Mouse (Mus musculus) liver, embryonic 11.5 days (tissue): ENCODE results near the gene Ap1ar. TPM values are rescaled to one million over a fixed set of nuclear protein-coding genes. Genes with fewer than 3 reads are reported as not detected.
A peak's percentile ranks its signal among the peaks of the same experiment; 100 is the strongest.

Experiments
- ATAC-seq: fragments of 200-750 bp; cut with Nextera tagmentation; replicated peaks from 2 replicates; pipeline ENCODE4 v1.8.0; 2017; ENCODE audit warnings: moderate number of reproducible peaks, mild to moderate bottlenecking, moderate TSS enrichment, moderate library complexity; ENCODE audit not compliant: low FRiP score
- DNase-seq: peaks from one replicate; pipeline ENCODE4 v3.0.0-alpha.2; 2017; ENCODE audit warnings: low spot score
- H3K27ac ChIP-seq: fragments of 300-500 bp; sonication (generic); 2 replicates; pipeline ENCODE4 v1.5.1; 2014; ENCODE audit warnings: mild to moderate bottlenecking, low read depth, low read length, control low read depth
- H3K27me3 ChIP-seq: fragments of 300-500 bp; sonication (generic); replicated peaks from 2 replicates; pipeline ENCODE4 v1.6.1; 2014; ENCODE audit warnings: low read length, mixed read lengths; ENCODE audit not compliant: control insufficient read depth, insufficient read depth
- H3K36me3 ChIP-seq: fragments of 300-500 bp; sonication (generic); 2 replicates; pipeline ENCODE4 v1.6.1; 2014; ENCODE audit warnings: mild to moderate bottlenecking, low read length, moderate library complexity, mixed read lengths; ENCODE audit not compliant: control insufficient read depth, insufficient read depth
- H3K4me1 ChIP-seq: fragments of 300-500 bp; sonication (generic); replicated peaks from 2 replicates; pipeline ENCODE4 v1.6.1; 2014; ENCODE audit warnings: low read length, mixed read lengths; ENCODE audit not compliant: control insufficient read depth, insufficient read depth
- H3K4me2 ChIP-seq: fragments of 300-500 bp; sonication (generic); 2 replicates; pipeline ENCODE4 v1.6.1; 2014; ENCODE audit warnings: mild to moderate bottlenecking, control low read depth, moderate library complexity
- H3K4me3 ChIP-seq: fragments of 300-500 bp; sonication (generic); 2 replicates; pipeline ENCODE4 v1.5.1; 2014; ENCODE audit warnings: low read depth, low read length, control low read depth
- H3K9ac ChIP-seq: fragments of 300-500 bp; sonication (generic); 2 replicates; pipeline ENCODE4 v1.6.1; 2014; ENCODE audit warnings: low read depth, low read length, control low read depth
- H3K9me3 ChIP-seq: fragments of 300-500 bp; sonication (generic); 2 replicates; pipeline ENCODE4 v1.6.1; 2016; ENCODE audit warnings: low read length, inconsistent platforms, mixed read lengths; ENCODE audit not compliant: control insufficient read depth
- WGBS: fragments of 180-500 bp; shearing (Covaris S2); extraction: QIAGEN DNeasy Blood & Tissue Kit; methylation state at CpG from one replicate; pipeline ENCODE4 v1.1.7; 2014; 5-methylcytosine and 5-hydroxymethylcytosine counted together
- polyA plus RNA-seq: library from polyadenylated mRNA; unstranded; fragments of >200 nt; fragmentation: Nextera tagmentation; extraction: Ambion mirVana; gene quantifications from 2 replicates; pipeline ENCODE4 v1.2.1, GENCODE M21; 2014

Ap1ar gene
- polyA plus RNA-seq = 55.7 and 55.8 TPM in 2 replicates

- ATAC-seq (peak; percentile 96), DNase-seq (peak; percentile 99)
- H3K4me1 ChIP-seq = peaks cover 14% of the 10 kb centered on the region; the same call in 1 of the 2 replicates
- no peaks in the 10 kb centered on the region for H3K36me3 ChIP-seq
- H3K4me2 ChIP-seq = peak within 1 kb of the TSS; percentile 95
- WGBS = under 1% methylated on average over 67 of the region's 89 CpGs
- peak within 1 kb of the TSS; percentile 97 for H3K4me3 ChIP-seq
- H3K27ac ChIP-seq = peak within 1 kb of the TSS; percentile 95
- H3K9ac ChIP-seq = peak within 1 kb of the TSS; percentile 80
- no peaks in the 10 kb centered on the region for H3K9me3 ChIP-seq
- H3K27me3 ChIP-seq = no peaks in the 10 kb centered on the region
These were observed at the start of gene Ap1ar for GRCm38 (mm10) chr3:127837154-127837865. Gene Ap1ar, minus strand, starts transcription at chr3:127837523.

DNA sequence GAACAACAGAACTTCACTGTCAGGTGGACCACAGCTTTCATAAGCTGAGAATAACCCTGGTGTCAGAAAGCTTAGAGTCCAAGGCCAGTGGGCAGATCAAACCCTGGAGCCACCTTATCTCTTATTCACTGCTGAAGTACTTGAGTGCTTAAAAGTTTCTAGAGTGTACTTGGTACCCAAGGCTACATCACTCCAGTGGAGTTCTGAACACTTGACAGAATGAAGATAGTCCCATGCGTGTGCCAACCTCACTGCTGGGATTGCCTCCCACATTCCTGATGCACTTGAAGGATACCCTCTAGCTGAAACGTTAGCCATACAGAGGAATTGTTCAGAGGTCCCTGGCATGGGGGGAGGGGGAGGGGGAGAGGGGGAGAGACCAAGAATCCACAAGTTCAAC lies 44.4 kb upstream of the Ap1ar start:
- H3K9ac ChIP-seq = no peak overlapping the region
- H3K4me2 ChIP-seq = no peak overlapping the region
- DNase-seq = no peak
- H3K4me3 ChIP-seq = no peak overlapping the region
- ATAC-seq = no peak
- no peaks in the 10 kb centered on the region for H3K9me3 ChIP-seq
- 61% methylated on average over 2 of the region's 2 CpGs for WGBS
- H3K27me3 ChIP-seq = no peaks in the 10 kb centered on the region
- H3K4me1 ChIP-seq = peaks cover 5% of the 10 kb centered on the region
- no peak overlapping the region for H3K27ac ChIP-seq
- H3K36me3 ChIP-seq = no peaks in the 10 kb centered on the region

GRCm38 (mm10) chr3:127879968-127880367 lies 42.6 kb upstream of the Ap1ar start:
- Histone ChIP-seq H3K27me3 (no peaks in the 10 kb centered on the region), H3K36me3 (no peaks in the 10 kb centered on the region), H3K27ac (no peak overlapping the region), H3K4me3 (no peak overlapping the region), H3K4me1 (peaks cover 5% of the 10 kb centered on the region), H3K4me2 (no peak overlapping the region), H3K9me3 (no peaks in the 10 kb centered on the region), H3K9ac (no peak overlapping the region)
- 82% methylated on average over 3 of the region's 3 CpGs for WGBS
- ATAC-seq (peak; percentile 55; the same call in 1 of the 2 replicates), DNase-seq (peak; percentile 20)

- WGBS = 100% methylated on average over 2 of the region's 2 CpGs
- Histone ChIP-seq H3K36me3 (no peaks in the 10 kb centered on the region), H3K27me3 (no peaks in the 10 kb centered on the region), H3K4me3 (no peak overlapping the region), H3K4me1 (no peaks in the 10 kb centered on the region), H3K4me2 (no peak overlapping the region), H3K9ac (no peak overlapping the region), H3K27ac (no peak overlapping the region), H3K9me3 (no peaks in the 10 kb centered on the region)
- ATAC-seq (no peak), DNase-seq (peak; percentile 12)
These were observed 38.2 kb upstream of the Ap1ar start for GRCm38 (mm10) chr3:127875509-127875908.

- ATAC-seq = no peak
- Histone ChIP-seq H3K9me3 (no peaks in the 10 kb centered on the region), H3K27me3 (no peaks in the 10 kb centered on the region), H3K4me1 (no peaks in the 10 kb centered on the region), H3K9ac (no peak overlapping the region), H3K36me3 (no peaks in the 10 kb centered on the region), H3K27ac (no peak overlapping the region), H3K4me2 (no peak overlapping the region), H3K4me3 (no peak overlapping the region)
- DNase-seq = peak; percentile 15
- 84% methylated on average over 7 of the region's 7 CpGs for WGBS
These were observed 37.7 kb upstream of the Ap1ar start for GRCm38 (mm10) chr3:127875059-127875458.

DNA sequence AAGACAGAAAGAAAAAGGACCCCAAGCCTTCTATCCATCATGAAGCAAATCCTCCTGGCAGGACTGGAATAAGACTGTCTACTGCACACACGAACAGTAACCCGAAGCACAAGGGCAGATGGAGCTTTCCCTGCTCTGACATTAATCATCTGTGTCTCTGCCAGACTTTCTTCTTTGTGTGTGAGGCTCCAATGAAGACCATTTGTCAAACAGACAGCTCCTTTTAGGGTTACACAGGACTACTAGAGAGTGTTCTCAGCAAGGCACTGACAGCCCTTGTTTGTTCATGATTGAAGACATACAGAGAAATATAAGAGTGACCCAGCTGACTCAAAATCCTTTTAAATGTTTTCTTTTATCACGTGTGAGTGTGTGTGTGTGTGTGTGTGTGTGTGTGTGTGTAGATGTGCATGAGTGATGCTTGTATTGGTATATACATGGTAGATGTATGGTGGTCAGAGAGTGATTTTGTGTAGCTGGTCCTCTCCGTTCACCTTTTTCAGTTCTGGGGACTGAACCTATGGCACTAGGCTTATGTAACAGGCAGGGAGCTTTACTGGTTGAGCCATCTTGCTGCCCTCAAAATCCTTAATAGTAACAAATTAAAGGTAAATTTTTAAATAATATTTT lies 37.0 kb upstream of the Ap1ar start:
- no peaks in the 10 kb centered on the region for H3K4me1 ChIP-seq
- no peaks in the 10 kb centered on the region for H3K27me3 ChIP-seq
- no peak overlapping the region for H3K4me3 ChIP-seq
- DNase-seq (peak; percentile 30), ATAC-seq (no peak)
- H3K9me3 ChIP-seq = no peaks in the 10 kb centered on the region
- no peaks in the 10 kb centered on the region for H3K36me3 ChIP-seq
- H3K4me2 ChIP-seq = no peak overlapping the region
- WGBS = 66% methylated on average over 4 of the region's 4 CpGs
- no peak overlapping the region for H3K27ac ChIP-seq
- no peak overlapping the region for H3K9ac ChIP-seq

GRCm38 (mm10) chr3:127871575-127871974 lies 34.3 kb upstream of the Ap1ar start:
- no peak overlapping the region for H3K27ac ChIP-seq
- no peaks in the 10 kb centered on the region for H3K36me3 ChIP-seq
- 0 out of 2 replicates have a peak, but pooled peaks cover 2% of the 10 kb centered on the region for H3K4me1 ChIP-seq
- no peaks in the 10 kb centered on the region for H3K9me3 ChIP-seq
- DNase-seq (no peak), ATAC-seq (no peak)
- no peaks in the 10 kb centered on the region for H3K27me3 ChIP-seq
- no peak overlapping the region for H3K4me2 ChIP-seq
- no peak overlapping the region for H3K9ac ChIP-seq
- WGBS = 70% methylated on average over 9 of the region's 9 CpGs
- H3K4me3 ChIP-seq = no peak overlapping the region

DNA sequence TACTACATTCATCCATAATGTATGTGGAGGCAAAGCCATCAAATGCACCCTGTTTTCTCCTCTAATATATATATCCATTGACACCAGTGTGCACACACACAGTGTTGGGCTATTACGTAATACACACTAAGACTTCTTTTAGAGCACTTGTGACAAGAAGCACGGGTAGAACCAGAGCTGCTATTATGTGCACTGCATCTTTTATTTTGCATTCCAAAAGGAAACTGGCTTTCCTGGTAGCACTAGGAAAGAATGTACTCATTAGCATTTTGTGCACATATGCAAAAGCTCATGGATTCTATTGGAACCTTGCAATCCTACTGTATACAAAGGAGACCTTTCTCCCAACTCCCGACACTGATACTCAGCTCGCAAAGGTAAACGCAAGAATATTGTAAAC lies 31.6 kb upstream of the Ap1ar start:
- Histone ChIP-seq H3K4me1 (0 out of 2 replicates have a peak, but pooled peaks cover 2% of the 10 kb centered on the region), H3K27me3 (no peaks in the 10 kb centered on the region), H3K9me3 (no peaks in the 10 kb centered on the region), H3K27ac (no peak overlapping the region), H3K4me2 (no peak overlapping the region), H3K4me3 (no peak overlapping the region), H3K36me3 (no peaks in the 10 kb centered on the region), H3K9ac (no peak overlapping the region)
- ATAC-seq (no peak), DNase-seq (no peak)
- WGBS = 88% methylated on average over 5 of the region's 5 CpGs
